Mouse (Mus musculus) spleen, postnatal 10 days (tissue): Measurements from ENCODE around the gene Vmn2r74.

Source experiments
- DNase-seq, 2 experiments: peaks; one replicate each; pipeline ENCODE4 v3.0.0; 2021 to 2022; ENCODE audit warnings: low spot score in 2 of 2

The Vmn2r74 gene

DNA sequence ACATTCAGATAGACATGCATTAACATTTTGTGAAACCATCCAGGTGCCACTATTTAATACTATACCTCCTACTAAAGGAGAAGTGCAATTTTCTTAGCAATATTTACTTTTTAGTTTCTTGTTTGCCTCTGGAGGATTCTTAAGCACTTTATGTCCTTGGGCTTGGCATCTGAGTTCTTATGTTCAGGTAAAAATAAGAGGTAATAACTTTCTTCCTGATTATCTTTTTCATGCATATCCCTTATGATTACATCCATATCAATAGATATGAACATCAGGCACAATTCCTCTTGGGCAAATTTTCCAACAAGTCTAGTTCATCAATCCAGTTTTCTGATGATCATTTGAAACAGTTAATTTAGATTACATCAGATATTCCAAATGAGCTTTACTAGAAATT is at the start of gene Vmn2r74:
Gene Vmn2r74, minus strand, starts transcription at position 101 of the 400 bp plus-strand sequence.
- no peak for DNase-seq

GRCm38 (mm10) chr7:86007533-86007932 is 46.1 kb upstream of the Vmn2r74 start:
- no peak for DNase-seq
